Mouse (Mus musculus) forebrain, embryonic 12.5 days (tissue): ENCODE data around the gene Abhd10. TPM values are rescaled to one million over a fixed set of nuclear protein-coding genes. Genes with fewer than 3 reads are reported as not detected.
A peak's percentile ranks its signal among the peaks of the same experiment; 100 is the strongest.

Experiments used
- ATAC-seq: fragments of 200-750 bp; cut with Nextera tagmentation; 2 replicates; pipeline ENCODE4 v1.8.0; 2017; ENCODE audit warnings: moderate TSS enrichment; ENCODE audit not compliant: low FRiP score
- H3K27ac ChIP-seq: fragments of 300-500 bp; sonication (generic); 2 replicates; pipeline ENCODE4 v1.5.1; 2016; ENCODE audit warnings: mild to moderate bottlenecking
- H3K27me3 ChIP-seq: fragments of 300-500 bp; sonication (generic); 2 replicates; pipeline ENCODE4 v1.6.1; 2016; ENCODE audit warnings: mild to moderate bottlenecking
- H3K36me3 ChIP-seq: fragments of 300-500 bp; sonication (generic); replicated peaks from 2 replicates; pipeline ENCODE4 v1.6.1; 2016; ENCODE audit warnings: mild to moderate bottlenecking
- H3K4me1 ChIP-seq: fragments of 300-500 bp; sonication (generic); 2 replicates; pipeline ENCODE4 v1.6.1; 2016
- H3K4me2 ChIP-seq: fragments of 300-500 bp; sonication (generic); 2 replicates; pipeline ENCODE4 v1.6.1; 2016; ENCODE audit warnings: mild to moderate bottlenecking, moderate library complexity
- H3K4me3 ChIP-seq: fragments of 300-500 bp; sonication (generic); replicated peaks from 2 replicates; pipeline ENCODE4 v1.5.1; 2016; ENCODE audit warnings: mild to moderate bottlenecking
- H3K9ac ChIP-seq: fragments of 300-500 bp; sonication (generic); 2 replicates; pipeline ENCODE4 v1.6.1; 2016; ENCODE audit warnings: mild to moderate bottlenecking
- H3K9me3 ChIP-seq: fragments of 300-500 bp; sonication (generic); 2 replicates; pipeline ENCODE4 v1.6.1; 2016
- WGBS: fragments of 180-500 bp; shearing (Covaris S2); methylation state at CpG from one replicate; pipeline ENCODE4 v1.1.7; 2016; 5-methylcytosine and 5-hydroxymethylcytosine counted together
- polyA plus RNA-seq: library from polyadenylated mRNA; unstranded; fragments of >200 nt; fragmentation: Nextera tagmentation; extraction: Ambion mirVana; gene quantifications from 2 replicates; pipeline ENCODE4 v1.2.1, GENCODE M21; 2016

Abhd10 gene
- polyA plus RNA-seq, 1 experiment from 2014 or later: 44.9 TPM

DNA sequence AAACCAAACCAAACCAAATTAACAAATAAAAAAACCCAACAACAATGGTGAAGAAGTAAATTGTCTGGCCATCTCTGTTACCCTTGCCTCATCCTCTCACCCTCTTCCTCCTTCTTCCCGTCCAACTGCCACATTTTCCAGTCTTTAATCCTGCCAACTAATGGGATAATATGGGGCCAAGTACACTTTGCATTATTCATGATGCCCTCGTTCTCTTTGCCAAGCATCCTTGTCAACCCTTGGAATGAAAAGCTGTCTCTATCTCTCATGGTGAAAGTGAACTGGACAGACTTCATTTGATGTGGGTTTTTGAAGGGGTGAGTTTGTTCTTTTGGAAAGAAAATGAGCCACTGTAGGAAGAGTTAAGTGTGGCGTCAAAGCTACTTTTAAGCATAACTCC is 49.9 kb downstream of the Abhd10 start:
- no peak overlapping the region for H3K27ac ChIP-seq
- no peaks in the 10 kb centered on the region for H3K27me3 ChIP-seq
- WGBS: 48% methylated on average over 3 of the region's 3 CpGs
- no peak overlapping the region for H3K4me3 ChIP-seq
- no peaks in the 10 kb centered on the region for H3K9me3 ChIP-seq
- H3K4me1 ChIP-seq: peaks cover 14% of the 10 kb centered on the region
- H3K4me2 ChIP-seq: no peak overlapping the region
- H3K9ac ChIP-seq: no peak overlapping the region
- no peak for ATAC-seq
- H3K36me3 ChIP-seq: no peaks in the 10 kb centered on the region

- Histone ChIP-seq H3K27me3 (no peaks in the 10 kb centered on the region), H3K36me3 (no peaks in the 10 kb centered on the region), H3K9ac (no peak overlapping the region), H3K9me3 (no peaks in the 10 kb centered on the region), H3K4me1 (peaks cover 12% of the 10 kb centered on the region), H3K4me3 (no peak overlapping the region), H3K27ac (0 out of 2 replicates have a peak overlapping the region, but pooled peaks have one; percentile 19), H3K4me2 (no peak overlapping the region)
- WGBS: 3% methylated on average over 4 of the region's 4 CpGs
- ATAC-seq: peak; percentile 65
Measured at GRCm38 (mm10) chr16:45690178-45690577, 52.6 kb downstream of the Abhd10 start.

GRCm38 (mm10) chr16:45686833-45687232 is 55.9 kb downstream of the Abhd10 start:
- Histone ChIP-seq H3K27me3 (no peaks in the 10 kb centered on the region), H3K9me3 (no peaks in the 10 kb centered on the region), H3K9ac (no peak overlapping the region), H3K27ac (no peak overlapping the region), H3K4me1 (peaks cover 7% of the 10 kb centered on the region), H3K36me3 (no peaks in the 10 kb centered on the region), H3K4me2 (no peak overlapping the region), H3K4me3 (no peak overlapping the region)
- WGBS: 80% methylated on average over 3 of the region's 3 CpGs
- no peak for ATAC-seq

- ATAC-seq: no peak
Measured at GRCm38 (mm10) chr16:45685295-45685694, 57.5 kb downstream of the Abhd10 start.

DNA sequence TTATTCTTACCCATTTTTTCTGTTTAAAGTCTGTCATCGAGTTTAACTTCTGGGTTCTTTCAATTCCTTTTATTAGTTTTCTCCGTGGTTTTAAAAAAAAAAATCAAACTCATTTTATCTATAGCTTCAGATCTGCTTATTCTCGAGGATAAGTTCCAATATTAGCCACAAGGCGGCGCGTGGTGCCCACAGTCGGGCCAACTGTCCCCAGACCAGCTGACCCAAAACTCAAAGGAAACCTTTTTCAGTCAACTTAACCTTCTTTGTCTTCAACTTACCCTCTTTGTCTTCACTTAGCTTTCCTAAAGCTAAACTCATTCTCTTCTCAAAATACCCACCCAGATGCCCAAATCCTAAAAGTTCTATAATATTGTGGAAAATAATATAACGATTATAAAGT is 57.9 kb downstream of the Abhd10 start:
- Histone ChIP-seq H3K36me3 (no peaks in the 10 kb centered on the region), H3K4me2 (no peak overlapping the region), H3K9me3 (no peaks in the 10 kb centered on the region), H3K9ac (no peak overlapping the region), H3K27me3 (no peaks in the 10 kb centered on the region), H3K4me1 (no peaks in the 10 kb centered on the region; the same call in 1 of the 2 replicates), H3K27ac (no peak overlapping the region), H3K4me3 (no peak overlapping the region)
- ATAC-seq: no peak
- WGBS: 15% methylated on average over 8 of the region's 8 CpGs

More at GRCm38 (mm10) chr16:45685295-45685694, 57.5 kb downstream of the Abhd10 start:
- 75% methylated on average over 3 of the region's 3 CpGs for WGBS
- Histone ChIP-seq H3K36me3 (no peaks in the 10 kb centered on the region), H3K9me3 (no peaks in the 10 kb centered on the region), H3K27me3 (no peaks in the 10 kb centered on the region), H3K9ac (no peak overlapping the region), H3K27ac (no peak overlapping the region), H3K4me1 (peaks cover 4% of the 10 kb centered on the region), H3K4me3 (no peak overlapping the region), H3K4me2 (no peak overlapping the region)

Other genes with a start within 250 kb of the Abhd10 start
- gene Gm609, start 250.0 kb downstream of the Abhd10 start, polyA plus RNA-seq: not detected in 2 replicates
- not detected in 2 replicates for gene Gm17783, start 210.9 kb downstream of the Abhd10 start, polyA plus RNA-seq
- not detected in 2 replicates for gene Slc9c1, start 207.6 kb downstream of the Abhd10 start, polyA plus RNA-seq
- gene Gcsam, start 132.6 kb downstream of the Abhd10 start, polyA plus RNA-seq: not detected in 2 replicates
- 0.11 and 0.18 TPM in 2 replicates for gene BC016579, start 88.9 kb downstream of the Abhd10 start, polyA plus RNA-seq
- gene Tmprss7, start 49.3 kb downstream of the Abhd10 start, polyA plus RNA-seq: 0.23 and 0.32 TPM in 2 replicates
- 319 and 330 TPM in 2 replicates for gene Tagln3, start 18.3 kb downstream of the Abhd10 start, polyA plus RNA-seq
- gene Phldb2, start 210.6 kb upstream of the Abhd10 start, polyA plus RNA-seq: 27.9 and 35.2 TPM in 2 replicates